Mouse (Mus musculus) MEL-GATA-1-ER (cell line): ENCODE measurements around the gene Dusp8.

Experiments
- DNase-seq: peaks from one replicate; pipeline ENCODE4 v3.0.0-alpha.2; 2012; ENCODE audit warnings: low read depth; ENCODE audit errors: extremely low read depth

The Dusp8 gene

GRCm38 (mm10) chr7:142086159-142086905 lies 9.3 kb downstream of the Dusp8 start:
- DNase-seq = no peak

GRCm38 (mm10) chr7:142084820-142085219 lies 10.8 kb downstream of the Dusp8 start:
- DNase-seq = no peak

- no peak for DNase-seq
These were observed 11.2 kb downstream of the Dusp8 start for GRCm38 (mm10) chr7:142084395-142084794.

GRCm38 (mm10) chr7:142083588-142084317 lies 11.9 kb downstream of the Dusp8 start:
- DNase-seq = no peak

- DNase-seq = no peak
These were observed 13.0 kb downstream of the Dusp8 start for GRCm38 (mm10) chr7:142082607-142083006.

- DNase-seq = no peak
These were observed 13.5 kb downstream of the Dusp8 start for GRCm38 (mm10) chr7:142082179-142082578.

GRCm38 (mm10) chr7:142081736-142082135 lies 13.9 kb downstream of the Dusp8 start:
- DNase-seq = no peak

- DNase-seq = no peak
These were observed 14.8 kb downstream of the Dusp8 start for GRCm38 (mm10) chr7:142080876-142081275.

GRCm38 (mm10) chr7:142079365-142079764 lies 16.3 kb downstream of the Dusp8 start:
- no peak for DNase-seq

- no peak for DNase-seq
These were observed 18.5 kb downstream of the Dusp8 start for GRCm38 (mm10) chr7:142077138-142077537.

GRCm38 (mm10) chr7:142074146-142074886 lies 21.3 kb downstream of the Dusp8 start:
- DNase-seq = no peak

GRCm38 (mm10) chr7:142071717-142072116 lies 23.9 kb downstream of the Dusp8 start:
- no peak for DNase-seq

GRCm38 (mm10) chr7:142071212-142071578 lies 24.4 kb downstream of the Dusp8 start:
- no peak for DNase-seq

GRCm38 (mm10) chr7:142070458-142071211 lies 25.0 kb downstream of the Dusp8 start:
- no peak for DNase-seq

- DNase-seq = no peak
These were observed 27.2 kb downstream of the Dusp8 start for GRCm38 (mm10) chr7:142068429-142068828.

GRCm38 (mm10) chr7:142060931-142061565 lies 34.6 kb downstream of the Dusp8 start, which contains the start of gene Mob2:
Gene Mob2 (minus strand): TSS chr7:142061065.
- peak; percentile 39 for DNase-seq

- no peak for DNase-seq
These were observed 35.3 kb downstream of the Dusp8 start for GRCm38 (mm10) chr7:142060185-142060930.

GRCm38 (mm10) chr7:142059024-142059423 lies 36.6 kb downstream of the Dusp8 start:
- peak; percentile 39 for DNase-seq

GRCm38 (mm10) chr7:142057121-142057520 lies 38.5 kb downstream of the Dusp8 start:
- no peak for DNase-seq

- DNase-seq = no peak
These were observed 39.0 kb downstream of the Dusp8 start for GRCm38 (mm10) chr7:142056601-142057061.
